Mouse (Mus musculus) cerebellum, adult 18-20 months (tissue): ENCODE data around the gene Ttc23.

ENCODE experiments used
- DNase-seq, 2 experiments: peaks; one replicate each; pipeline ENCODE4 v3.0.0; 2021

Gene Ttc23

DNA sequence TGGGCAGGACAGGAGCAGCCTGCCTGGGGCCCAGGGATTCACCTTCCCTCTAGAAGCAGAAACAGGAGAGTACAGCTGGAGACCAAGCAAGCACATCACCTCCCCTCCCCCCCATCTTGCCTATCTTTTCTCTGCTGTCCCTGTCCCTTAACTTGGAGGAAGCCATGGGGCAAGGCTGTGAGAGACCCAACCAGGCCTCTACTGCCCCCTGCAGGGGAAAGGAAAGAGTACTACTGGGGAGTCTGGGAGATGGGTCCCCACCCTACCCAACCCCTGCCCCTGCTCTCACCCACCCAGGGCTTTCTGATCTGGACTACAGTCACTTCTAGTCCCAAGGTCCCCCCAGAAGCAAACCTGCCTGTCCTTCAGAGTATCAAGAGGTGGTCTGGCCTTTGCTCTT is 53.6 kb downstream of the Ttc23 start:
- DNase-seq, result peak in 1 of 2 experiments; percentile 13

DNA sequence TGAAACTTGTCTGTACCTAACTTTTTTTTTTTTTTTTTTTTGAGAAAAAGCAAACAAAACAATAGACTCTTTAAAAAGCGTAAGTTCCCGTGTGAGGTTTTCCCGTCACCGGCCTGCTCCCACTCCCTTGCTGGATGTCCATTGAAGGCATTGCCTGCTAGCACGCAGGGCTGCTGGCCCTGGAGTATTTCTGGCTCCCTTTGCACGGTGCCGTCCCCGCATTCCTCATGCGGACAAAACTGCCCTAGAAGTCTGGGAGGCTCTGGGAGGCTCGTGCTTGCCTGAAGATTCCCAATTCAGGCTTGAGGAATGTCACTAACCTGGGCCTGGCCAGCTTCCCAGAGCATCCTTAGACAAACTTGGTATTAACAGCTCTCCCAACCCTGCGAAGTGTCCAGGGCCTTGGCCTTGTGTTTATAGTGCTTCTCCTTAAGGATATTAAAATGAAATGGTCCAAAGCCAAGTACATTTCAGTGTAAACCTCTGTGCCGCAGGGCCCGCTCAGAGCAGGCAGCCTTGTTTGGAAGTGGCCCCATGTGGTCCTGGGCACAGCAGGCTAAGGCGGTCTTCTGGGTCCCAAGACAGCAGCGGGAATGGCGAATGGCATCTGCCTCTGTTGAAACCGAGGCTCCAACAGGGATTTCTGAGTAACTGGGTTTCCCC is 54.2 kb downstream of the Ttc23 start:
- no peak for DNase-seq

DNA sequence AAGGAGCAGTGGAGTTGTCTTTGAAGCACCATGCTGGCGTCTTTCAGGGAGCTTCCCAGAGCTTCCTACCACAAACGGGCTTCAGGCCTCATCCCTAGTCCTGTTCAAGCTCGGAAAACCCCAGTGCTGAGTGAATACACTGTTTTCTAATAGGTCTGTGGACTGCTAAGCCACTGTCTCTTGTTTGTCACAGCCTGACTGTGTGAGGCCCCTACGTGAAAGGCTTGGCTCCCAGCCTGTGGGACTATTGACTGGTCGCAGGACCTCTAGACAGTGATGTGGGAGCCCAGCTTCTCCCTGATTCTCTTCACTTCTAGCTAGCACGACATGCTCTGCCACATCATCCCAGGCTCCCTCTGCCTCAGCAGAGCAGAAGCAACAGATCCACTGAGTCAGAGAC is 61.0 kb downstream of the Ttc23 start:
- no peak for DNase-seq

DNA sequence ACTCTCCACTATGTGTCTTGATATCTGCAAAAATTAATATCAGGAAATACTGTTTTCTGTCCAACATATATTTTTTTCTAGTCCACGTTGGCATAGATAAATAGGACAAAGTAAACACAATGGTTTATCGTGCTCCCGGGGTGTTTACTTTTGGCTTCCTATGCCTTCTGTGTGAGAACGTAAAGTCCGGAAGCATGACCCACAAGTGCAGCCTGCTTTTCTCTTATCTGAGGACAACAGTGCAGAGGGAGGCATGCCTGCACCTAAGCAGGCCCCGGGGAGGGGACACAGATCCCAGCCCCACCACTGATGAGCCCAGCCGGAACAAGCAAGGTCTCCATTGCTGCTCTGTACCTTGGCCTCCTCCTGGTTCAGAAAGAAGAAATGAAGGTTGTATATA is 63.0 kb downstream of the Ttc23 start:
- DNase-seq, result no peak

DNA sequence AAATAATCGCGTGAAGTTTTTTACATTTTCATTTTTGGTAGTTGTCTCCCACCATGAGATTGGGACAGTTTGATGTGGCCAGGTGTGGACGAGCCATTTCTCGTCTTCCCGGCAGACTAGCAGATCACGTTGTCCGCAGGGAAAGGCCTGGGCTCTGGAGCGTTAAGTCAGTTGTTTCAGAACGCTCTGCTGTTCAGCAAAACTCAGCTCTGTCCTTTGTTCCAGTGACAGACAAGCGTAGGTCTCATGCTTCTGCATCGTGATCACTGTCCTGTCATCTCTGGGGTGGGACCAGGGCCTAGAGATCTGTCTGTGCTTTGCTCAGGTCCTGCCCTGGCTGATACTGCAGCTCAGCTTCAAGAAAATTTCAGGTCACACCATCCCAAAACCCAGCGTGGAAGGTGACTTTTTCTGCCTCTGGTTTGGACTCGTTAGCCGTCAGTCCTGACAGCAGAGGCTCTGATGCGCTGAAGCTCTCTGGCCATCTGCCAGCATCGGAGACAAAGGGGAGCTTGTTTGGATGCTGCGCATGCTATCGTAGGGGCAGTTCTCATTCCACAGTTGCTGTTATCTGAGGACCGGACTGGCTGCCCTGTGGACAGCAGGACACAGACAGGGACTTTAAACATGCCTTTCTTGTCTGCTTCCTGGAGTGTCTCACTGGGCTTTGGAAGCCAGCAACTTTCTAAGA is 66.8 kb downstream of the Ttc23 start:
- DNase-seq, result peak; percentile 19 to 30

DNA sequence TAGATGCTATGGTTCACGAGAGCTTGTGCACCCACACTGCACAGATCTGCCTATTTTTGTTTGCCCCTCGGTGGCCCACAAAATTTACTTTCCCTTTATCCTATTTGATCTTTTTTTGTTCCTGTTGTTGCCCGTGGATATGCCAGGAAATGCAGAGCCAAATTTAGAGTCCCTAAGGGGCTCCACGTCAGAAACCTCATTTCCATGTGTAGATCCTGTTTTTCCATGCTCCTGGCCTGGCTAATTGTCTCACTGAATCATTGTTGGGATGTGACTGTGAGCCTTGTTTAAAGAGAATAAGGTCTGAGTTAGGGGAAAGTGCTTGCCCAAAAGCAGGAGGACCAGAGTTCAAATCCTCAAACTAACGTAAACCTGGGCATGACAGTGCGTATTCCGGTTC is 68.0 kb downstream of the Ttc23 start:
- DNase-seq, result no peak

DNA sequence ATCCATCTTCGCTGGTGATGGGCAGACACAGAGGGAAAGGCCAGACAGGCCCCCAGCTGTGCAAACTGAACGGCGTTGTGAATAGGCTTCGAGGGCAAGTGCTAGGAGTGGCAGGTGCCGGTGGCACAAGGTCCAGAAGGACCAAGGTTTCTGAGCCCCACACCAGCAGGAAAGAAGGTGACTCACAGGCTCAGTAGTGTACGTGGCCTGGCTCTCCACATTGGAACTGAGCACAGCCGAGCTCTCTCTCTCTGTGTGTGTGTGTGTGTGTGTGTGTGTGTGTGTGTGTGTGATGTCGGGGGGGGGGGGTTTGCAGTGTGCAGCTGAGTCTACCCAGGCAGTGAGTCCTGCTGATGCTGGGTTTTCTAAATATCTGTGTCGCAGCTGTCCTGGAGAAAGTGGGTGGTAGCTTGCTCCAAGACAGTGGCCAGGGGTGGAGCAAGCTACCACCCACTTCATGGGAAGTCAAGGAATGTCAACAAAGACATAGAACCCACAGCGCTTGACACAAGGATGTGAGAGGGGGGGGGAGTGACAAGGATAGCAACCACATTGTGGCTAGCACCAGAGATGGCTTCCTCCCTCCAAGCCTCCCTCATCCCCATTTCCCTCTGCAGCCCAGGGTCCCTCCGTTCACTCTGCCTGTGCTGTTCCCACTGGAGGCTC is 69.1 kb downstream of the Ttc23 start:
- no peak for DNase-seq

DNA sequence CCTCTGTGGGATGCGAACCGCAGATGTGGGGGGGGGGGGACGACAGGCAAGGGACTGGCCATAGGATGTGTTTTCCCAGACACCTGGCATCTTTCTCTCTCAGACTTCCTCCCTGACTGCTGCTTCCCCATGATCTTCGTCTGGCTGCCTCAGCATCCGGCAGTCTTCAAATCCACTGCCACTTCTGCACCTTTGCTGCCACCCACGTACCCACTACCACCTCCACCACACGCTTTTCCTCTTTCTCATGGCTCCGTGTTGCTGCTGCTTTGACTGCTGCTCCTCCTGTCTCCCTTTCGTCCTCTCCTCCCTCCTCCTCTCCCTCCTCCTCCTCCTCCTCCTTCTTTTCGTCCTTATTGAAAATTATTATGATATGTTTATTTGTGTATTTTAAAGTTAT is 69.7 kb downstream of the Ttc23 start:
- DNase-seq, result no peak

DNA sequence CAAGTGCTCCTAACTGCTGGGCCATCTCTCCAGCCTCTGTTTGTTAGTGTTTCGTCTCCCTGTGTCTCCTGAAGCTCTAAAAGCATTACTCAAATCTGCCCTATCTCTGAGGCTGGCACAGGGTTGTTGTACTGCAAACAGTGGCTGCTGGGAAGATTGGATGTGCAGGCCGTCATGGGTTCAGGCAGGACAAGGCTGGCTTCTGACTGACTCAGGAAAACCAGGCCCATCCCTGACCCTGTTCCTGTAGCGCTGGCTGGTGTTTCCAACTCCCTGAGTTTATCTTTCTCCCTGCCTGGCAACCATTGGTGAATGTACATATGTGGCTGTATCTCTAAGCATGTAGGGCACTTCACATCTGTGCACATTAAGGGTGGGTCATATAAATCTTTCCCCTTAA is 70.3 kb downstream of the Ttc23 start:
- DNase-seq, result no peak

DNA sequence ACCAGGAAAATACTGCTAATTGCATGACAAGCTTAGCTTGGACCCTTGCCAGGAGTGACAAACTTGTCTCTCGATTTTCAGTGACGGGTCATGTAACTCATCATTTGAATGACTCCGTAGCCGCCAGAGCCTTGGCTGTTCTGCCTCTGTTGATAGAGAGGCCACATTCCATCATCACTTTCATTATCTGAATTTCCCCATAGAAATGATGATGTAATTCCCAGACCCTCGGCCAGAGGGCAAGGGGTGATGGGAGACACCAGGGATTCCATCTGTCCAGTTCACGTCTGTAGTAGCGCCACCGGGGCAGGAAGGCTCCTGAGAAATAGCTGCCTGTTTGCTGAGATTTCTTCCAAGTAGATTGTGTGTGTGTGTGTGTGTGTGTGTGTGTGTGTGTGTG is 71.6 kb downstream of the Ttc23 start:
- DNase-seq, result no peak

DNA sequence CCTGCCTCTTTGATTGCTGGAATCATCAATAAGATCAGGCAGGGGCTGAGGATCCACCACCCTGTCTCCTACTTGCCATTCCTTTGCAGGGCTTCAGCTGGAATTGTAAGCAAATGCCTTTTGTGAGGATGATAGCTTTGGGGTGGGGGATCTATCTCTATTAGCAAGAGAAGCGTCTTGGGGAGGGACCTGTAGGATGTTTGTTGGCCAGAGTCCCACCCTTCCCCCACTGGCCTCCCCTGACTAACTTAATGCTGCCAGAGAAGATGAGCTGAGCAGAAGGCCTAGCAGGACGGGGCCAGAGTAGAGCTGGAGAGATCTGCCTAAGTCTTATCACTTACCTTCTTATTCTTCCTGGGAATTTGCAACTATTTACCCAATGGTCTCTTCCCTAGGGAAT is 75.0 kb downstream of the Ttc23 start:
- DNase-seq, result no peak

DNA sequence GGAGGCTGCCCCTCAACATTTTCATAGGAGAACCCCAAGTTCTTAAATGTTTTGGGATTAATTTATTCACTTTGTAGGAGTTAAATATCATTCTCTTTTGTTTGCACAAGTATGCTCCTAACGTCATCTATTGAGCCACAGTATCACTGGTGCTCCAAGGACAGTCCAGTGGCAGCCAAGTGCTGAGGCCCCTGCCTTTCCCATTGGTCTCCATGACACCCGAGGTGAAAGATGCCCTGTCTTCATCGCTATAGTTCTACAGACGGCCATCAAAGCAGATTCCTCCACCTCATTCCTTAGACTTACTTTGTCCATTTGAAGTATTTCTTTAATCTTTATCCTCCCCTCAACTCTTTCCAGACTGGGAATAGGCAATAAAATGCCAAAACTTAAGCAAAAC is 77.3 kb downstream of the Ttc23 start:
- no peak for DNase-seq

DNA sequence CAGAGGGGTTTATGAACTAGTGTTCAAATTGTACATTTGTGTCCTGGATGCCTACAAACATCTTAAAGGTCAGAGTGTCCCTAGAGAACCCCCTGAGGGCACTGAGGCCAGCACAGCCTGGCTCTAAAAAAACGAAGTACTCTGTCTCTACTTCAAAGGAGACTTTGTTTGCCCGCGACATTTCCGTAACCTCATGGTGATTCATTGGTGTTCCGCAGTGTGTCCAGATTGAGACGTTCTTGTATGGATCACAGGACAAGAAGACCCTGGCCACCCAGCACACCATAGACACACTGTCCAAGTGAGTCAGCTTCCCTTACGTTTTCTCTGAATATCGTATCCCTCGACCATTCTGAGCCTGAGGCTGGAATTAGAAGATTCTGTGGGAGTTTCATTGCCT is 77.8 kb downstream of the Ttc23 start:
- no peak for DNase-seq

DNA sequence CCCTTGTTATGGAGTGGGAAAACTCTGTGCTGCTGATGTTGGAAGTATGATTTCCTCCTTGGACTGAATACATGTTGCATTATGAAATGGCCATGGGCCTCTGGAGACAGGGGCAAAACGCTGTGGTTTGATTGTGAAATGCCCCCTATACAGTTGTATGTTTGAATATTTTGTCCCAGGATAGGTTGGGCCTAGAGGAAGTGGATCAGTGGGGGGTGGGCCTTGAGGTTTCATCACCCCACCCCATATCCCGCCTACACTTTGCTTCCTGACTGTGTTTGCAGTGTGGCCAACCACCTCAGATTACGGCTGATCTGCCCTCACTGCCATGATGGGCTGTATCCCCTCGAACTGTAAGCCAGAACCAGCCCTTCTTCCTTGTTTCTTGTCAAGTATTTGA is 81.0 kb downstream of the Ttc23 start:
- DNase-seq, result no peak

DNA sequence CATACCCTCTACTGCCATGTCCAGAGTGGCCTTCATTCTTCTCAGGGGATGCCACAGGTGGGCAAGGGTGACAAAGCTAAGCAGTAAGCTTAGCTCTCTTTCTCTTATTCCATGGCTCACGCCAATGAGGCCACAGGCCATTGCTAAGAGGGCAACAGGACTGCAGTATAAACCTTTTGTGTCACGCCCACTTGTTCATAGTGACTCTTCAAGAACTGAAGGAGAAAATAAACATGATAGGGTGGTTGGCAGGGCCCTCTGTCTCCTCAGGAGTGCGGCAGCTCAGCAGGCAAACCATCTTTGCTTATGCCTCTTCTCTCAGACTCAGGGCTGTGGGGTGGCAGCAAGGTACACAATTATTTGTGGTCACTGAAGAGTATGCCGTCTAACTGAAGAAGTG is 81.6 kb downstream of the Ttc23 start:
- no peak for DNase-seq

DNA sequence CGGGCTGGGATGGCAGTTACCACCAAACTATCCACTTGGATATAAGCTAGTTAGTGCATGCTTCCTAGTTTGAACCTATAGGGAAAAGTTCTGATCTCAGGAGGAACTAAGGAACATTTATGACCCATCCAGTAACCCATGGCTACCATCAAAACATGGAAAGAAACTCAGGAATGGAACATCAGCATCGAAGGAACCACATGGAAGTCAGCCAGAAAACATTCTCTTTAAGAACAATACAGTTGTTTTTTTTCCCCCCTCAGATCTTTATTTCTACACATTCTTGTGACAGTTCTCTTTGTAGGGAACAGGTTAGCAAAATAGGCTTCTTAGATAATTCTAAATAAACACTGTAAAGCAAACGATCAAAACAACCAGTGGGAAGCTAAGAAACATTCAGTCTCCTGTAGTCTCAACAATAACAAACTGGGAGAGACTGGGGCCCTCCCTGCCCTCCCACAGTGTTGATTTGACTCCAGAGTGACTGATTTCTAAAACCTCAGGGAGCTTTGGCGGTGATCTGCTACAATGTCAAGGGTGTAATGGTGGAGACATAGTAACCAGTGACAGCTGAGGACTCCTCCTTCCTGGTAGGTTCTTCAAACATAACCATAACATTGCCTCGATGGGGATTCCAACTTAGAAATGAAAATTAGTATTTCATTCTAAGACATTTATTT is 83.4 kb downstream of the Ttc23 start:
- no peak for DNase-seq

DNA sequence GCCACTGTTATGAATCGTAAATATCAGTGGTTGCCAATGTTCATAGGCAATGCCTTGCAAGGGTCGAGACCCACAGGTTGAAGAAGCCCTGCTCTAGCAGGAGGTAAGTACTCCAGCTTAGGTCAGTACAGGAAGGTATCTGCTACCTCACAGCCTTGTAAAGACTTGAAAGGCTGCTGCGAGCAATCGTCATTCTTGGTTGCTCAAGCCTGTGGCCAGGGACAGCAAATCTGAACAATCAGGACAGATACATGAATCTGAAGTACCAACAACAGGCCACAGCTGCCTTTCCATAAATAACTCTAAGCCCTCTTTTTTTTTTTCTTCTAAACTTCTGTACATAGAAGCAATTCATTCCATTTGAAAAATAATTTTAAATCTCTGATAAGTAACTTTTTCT is 85.1 kb downstream of the Ttc23 start:
- DNase-seq, result no peak

DNA sequence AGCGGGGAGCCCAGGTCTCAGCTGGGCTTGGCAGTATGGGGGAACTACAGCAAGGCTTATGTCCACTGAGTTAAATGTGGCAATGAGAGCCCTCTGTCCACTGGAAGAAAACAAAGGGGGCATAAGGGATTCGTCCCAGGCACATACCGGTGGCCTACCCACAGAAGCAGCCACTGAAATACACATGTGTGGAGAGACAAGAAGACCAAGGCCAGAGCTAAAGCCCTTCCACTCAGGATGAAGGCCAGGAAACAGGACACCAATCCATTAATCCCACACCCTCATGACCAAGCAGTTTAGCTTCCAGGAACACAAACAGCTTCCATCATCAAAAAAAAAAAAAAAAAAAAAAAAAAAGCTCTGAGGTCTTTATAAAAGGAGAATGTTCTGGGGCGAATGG is 93.2 kb downstream of the Ttc23 start:
- no peak for DNase-seq

DNA sequence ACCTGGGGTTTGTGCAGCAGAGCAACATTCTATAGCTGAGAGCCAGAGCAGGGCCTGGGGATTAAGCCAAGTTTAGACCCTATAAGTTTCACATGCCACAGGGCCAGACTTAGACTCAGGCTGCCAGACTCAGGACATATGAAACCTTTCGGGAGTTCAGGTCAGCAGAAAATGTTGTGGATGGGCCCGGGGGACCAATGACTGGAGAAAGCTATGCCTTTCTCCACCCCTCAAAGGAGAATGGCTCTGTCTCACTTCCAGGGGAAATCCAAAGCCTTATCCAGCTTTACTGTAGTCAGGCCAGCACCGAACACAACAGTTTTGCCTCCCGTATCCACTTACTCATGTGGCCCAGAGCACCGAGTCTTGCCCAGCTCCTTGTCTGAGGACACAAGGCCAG is 93.6 kb downstream of the Ttc23 start:
- no peak for DNase-seq

DNA sequence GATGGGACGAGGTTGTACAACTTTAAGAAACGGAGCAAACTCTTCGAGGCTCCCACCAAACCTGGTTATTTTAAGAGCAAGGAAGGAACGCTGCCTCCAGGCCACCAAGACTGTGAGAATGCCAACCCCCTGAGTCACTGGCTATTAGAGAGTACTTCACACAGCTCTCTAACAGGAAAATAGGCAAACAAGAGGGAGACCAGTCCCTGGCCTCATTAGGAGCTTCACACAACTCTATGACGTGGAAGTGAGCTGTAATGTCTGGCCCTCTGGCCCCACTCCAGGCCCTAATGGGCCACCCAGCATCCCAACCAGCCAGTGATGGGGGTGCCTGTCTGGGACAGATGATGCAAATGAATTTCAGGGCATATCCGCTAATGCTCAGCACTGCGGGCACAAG is 94.5 kb downstream of the Ttc23 start:
- DNase-seq, result no peak

DNA sequence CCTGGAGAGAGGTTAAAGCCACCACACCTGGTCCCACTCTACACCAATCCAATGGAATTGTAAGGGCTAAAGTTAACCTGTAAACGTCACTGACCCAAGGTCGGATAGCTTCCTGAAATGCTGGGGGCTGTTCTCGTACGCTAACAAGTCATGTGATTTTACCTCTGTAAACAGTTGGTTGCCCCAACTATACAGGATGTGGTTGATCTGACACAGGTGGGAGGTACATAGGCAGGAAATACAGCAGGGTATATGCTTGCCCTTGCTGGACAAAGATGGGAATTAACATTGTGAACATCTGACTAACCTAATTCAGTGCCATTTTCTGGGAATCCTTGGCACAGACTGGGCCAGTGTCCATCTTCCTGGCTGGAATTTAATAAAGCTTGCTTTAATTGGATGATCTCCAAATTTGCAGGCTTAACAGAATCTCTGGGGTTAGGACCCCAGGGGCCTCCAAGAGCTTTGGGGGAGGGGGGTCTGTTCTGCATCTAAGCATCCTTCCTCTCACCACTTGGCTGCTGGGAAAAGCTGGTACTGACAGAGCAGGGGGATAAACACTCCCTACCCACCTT is 100.6 kb downstream of the Ttc23 start:
- no peak for DNase-seq

DNA sequence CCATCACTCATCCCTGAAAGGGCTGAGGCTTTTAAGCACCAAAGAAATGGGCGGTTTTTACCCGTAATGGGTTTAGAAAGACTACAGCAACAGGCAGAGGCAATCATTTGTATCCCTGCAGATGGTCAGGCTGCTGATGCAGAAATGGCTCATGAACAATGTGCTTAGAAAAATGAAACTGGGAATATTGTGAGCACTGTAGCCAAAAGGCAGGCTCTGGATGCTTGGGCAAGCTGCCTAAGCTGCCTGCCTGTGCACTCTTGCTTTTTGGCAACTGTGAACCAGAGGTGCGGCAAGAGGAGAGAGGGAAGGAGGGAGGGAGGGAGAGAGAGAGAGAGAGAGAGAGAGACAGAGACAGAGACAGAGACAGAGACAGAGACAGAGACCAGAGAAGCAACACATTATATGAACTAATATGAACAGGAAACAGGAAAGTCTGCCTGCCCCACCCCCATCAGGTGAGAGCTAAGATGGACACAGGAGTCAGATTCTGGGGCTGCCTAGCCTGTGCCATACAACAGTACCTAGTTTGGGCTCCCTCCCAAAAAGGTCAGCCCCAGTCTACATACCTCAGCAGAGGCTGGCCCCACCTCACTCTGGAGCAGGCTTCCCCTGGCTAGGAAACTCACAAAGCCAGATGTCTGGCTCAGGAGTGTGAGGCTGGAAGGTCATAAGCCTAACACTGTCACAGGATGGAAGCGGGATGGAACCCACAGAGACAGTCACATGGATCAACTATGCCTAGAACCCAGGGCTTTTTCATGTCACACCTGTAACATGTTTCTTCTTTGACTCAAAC is 102.4 kb downstream of the Ttc23 start:
- DNase-seq, result no peak

DNA sequence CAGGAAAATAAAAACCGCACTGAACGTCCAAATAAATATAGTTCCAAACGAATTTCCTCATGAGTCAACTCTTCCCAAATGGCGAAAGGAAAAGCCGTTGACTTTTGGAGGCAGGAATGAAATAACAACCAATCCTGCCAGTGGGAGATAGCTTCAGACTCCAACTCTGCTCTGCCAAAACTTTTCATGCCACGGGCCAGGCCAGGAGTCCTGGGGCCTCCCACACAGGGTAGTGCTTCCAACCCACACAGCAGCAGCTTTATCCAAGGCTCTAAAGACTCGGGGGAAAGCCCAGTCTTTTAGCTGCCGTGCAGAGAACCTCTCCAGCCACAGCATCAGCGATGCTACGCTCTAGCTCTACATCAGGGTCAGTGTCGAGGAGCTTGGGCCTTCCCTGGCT is 107.4 kb downstream of the Ttc23 start:
- DNase-seq, result no peak
